Mouse (Mus musculus) frontal cortex, adult (tissue): ENCODE results near the gene Fam20a.
A peak's percentile ranks its signal among the peaks of the same experiment; 100 is the strongest.
"Not testable (repeated sequence)": the region's sequence is repeated elsewhere in the genome, so short reads cannot be mapped to it uniquely, and the experiment has no call there.

ENCODE experiments used
- ATAC-seq: cut with Nextera tagmentation; 2 replicates; pipeline ENCODE4 v1.9.2; 2017; ENCODE audit warnings: mild to moderate bottlenecking, moderate library complexity, mixed read lengths; ENCODE audit not compliant: low TSS enrichment

Gene Fam20a

DNA sequence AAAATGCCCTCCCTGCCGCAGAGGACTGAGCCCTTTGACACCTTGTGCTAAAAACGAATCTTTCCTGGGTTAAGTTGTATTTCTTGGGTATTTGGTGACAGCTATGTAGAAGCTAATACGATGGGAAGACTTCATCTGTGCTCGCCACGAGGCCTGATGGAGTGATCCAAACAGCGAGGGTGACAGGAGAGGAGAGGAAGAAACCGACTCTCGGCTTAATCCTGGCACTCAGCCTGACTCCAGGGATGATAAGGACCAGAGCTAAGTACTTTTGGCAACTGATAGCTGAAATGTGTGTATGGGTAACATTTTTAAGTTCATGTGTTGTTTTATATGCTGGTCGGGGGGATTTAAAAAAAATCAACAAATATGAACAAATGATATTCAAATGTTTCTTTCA lies 41.1 kb downstream of the Fam20a start:
- no peak for ATAC-seq

GRCm38 (mm10) chr11:109678291-109678690 lies 43.8 kb downstream of the Fam20a start:
- no peak for ATAC-seq

GRCm38 (mm10) chr11:109676621-109677373 lies 45.3 kb downstream of the Fam20a start:
- no peak for ATAC-seq

DNA sequence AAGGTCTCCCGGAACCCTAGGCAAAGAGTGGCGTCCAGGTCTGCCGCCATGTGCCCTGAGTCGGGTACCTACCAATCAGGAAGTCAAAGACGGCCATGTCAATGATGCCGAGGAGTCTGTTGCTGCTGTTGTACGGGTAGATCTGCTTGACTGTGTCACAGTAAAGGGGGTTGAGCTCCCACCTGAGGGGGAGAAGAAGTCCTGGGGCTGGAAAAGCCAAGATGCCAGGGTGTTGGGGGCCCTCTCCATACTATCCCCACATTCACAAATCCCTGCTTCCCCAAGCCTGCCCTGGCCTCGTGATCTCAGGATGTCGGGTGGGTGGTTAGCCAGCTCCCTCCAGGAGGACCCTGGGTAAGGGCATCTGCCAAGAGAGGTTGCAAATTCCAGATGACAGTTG lies 46.3 kb downstream of the Fam20a start:
- ATAC-seq = no peak

GRCm38 (mm10) chr11:109675208-109675607 lies 46.9 kb downstream of the Fam20a start:
- no peak for ATAC-seq

GRCm38 (mm10) chr11:109674542-109674941 lies 47.5 kb downstream of the Fam20a start:
- no peak for ATAC-seq

DNA sequence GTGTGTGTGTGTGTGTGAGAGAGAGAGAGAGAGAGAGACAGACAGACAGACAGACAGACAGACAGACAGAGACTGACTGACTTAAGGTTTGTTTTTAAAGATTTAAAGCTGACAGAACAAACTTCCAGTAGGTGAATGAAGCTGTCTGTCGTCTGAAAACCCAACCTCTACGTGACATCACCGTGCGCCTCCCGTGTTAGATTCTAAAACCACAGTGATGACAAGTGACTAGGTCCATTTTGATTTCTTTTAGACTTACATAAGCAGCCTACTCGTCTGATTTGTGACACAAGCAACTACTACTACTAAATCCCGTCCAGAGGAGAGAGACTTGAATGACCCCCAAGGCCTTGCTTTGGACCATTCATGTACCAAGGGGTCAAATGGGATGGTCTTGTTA lies 48.3 kb downstream of the Fam20a start:
- ATAC-seq = no peak

DNA sequence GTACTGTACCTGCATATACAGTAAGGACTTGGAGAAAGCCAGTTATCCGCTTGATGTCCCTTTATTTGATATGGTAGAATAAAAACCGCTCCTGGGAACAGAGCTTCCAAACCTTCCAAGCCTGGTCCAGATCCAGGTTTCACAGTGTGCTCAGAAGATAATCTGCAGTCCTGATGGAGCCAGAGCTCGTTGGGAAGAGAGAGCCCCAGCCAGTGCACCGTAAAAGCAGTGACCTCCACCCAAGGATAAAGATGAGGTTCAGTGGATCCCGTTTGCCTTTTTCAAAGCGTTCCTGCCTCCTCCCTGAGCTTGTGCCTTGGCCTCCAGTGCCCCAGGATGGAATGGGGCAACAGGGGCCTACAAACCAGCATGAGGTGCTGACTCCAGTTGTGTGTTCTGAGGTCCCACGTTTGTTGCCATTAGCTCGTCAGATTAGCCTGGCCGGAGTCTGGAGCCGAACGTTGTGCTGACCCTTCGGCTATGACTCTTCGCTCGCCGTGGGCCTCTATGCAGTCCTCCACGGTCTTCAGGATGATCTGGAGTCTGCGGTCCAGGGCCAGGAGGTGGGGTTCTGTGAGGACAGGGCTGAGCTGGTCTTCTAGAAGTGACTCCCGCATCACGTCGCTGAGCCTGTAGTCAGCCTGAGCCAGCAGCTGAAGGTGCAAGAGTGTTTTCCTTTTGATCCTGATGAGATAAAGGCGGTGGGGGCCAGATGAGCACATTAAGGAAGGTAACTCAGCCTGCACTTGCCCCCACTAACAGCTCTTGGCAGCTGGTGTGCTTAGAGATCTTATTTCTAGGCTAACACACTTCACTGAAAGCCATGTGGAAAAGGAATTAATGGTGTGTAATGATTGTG lies 49.0 kb downstream of the Fam20a start:
- no peak for ATAC-seq

DNA sequence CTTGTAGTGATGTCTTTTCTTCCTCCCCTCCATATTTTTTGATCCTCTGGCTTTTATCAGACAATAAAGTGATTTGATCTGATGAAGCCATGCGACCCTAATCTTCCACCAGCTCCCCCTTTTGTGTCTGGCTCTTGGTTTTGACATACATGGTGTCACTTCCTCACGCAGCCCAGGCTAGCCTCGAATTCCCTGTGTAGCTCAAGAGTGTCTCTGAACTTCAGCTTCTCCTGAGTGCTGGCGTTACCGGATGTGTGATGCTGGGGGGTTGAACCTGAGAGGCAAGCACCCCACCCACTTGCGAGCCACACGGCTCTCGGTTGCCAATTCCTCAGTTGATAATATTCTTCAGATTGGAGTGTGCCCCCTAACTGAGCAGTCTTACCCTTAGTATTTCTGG lies 49.7 kb downstream of the Fam20a start:
- no peak for ATAC-seq

DNA sequence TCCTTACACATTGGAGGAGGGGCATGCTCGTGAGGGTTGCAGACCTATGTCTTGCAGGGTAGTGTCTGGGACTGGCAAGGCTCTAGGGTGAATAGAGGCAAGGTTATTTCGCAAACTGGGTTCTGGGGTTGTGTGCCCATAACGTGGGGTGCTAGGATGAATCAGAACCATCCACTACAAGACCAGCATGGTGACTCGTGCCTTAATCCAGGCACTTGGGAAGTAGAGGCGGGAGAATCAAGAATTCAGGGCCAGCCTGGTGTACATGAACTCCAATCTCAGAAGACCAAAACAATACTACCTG lies 50.1 kb downstream of the Fam20a start:
- ATAC-seq = no peak

DNA sequence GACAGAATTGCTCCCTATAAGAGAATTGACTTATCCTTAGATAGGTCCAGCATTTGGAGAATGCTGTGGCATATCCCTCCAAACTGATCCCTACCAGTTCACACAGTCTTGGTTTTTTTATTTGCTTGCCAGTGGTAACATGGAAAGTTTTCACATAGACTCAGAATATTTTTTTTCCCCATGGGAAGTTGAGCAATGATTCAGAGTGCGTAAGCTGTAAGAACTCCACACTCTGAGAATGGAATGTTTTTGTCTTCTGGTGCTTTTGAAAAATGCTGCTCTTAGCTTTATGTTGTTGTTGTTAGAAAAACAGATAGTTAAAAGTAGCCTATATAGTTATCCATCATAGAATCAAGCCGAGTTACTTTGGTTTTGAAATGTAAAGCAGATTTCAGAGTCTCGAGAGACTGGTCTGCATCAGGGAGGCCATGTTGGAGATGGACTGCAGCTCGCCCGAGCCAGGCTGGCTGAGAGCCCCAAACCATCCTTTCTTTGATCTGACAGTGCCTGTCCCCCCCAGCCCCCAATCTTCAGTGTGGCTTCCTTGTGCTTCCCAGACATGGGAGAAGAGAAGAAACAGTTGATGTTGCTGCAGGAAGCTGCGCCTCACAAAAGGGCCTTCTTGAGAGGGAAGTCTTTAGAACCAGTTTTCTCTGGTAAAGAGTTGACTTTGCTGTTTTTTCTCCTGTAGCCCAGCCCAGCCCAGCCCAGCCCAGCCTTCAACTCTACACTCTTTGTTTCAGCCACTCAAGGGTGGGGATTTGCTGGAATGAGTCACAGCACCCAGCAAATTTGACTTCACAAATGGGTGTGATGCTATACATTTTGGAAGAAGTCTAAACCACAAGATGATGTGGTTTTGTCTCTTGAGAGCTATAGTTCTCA lies 50.7 kb downstream of the Fam20a start:
- no peak for ATAC-seq

GRCm38 (mm10) chr11:109670026-109670916 lies 51.8 kb downstream of the Fam20a start:
- ATAC-seq = peak; percentile 75

DNA sequence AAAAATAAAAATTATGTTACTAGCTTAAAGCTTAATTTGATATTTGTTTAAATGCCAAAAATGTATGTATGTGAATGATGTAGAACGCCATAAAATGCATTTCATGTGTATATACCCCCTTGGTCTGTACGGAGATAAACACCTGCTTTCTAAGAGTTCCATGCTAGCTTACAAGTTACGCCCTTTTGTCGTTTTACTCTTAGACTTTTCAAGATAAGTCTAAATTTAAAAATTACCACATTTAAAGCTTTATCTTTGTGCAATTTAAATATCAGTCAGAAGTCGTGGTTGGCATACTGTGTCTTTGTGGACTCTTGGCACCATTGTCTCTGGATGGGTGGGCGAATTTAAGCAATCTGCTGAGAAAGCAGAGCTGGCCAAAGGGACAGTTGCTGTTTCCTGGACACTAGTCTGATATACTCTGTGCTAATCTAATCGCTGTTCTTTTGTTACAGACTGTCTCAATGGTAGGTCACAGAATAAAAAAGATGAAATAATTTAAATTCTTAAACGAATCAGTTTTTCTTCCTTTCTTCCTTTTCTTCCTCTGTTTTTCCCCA lies 52.9 kb downstream of the Fam20a start:
- no peak for ATAC-seq

DNA sequence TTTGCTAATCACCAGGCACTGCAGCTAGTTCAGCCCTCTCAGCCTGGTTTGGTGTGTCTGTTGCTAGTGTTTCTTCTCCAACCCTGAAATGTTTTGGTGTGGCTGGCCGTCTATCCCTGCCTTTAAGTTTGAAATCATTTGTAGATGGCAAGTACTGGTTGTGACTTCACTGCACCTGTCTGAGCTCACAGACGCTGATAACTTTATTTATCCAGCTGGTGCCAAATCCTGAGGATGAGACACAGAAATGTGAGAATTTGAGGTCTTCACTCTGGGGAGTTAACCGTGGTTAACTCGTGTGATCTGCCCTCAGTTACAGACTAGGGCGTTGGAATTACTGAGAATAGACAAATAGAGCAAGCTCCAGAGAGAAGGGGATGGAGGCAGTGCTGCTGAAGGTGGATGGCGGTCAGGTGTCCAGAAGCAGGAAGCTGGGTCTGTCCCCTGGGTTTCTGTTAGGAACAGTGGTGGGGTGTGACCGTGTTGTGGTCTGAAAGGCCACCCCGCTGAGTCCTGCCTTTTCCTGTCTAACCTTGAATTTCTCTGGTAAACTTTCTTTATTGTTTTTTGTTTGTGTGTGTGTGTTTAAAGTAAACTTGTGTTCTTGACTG lies 53.9 kb downstream of the Fam20a start:
- no peak for ATAC-seq

DNA sequence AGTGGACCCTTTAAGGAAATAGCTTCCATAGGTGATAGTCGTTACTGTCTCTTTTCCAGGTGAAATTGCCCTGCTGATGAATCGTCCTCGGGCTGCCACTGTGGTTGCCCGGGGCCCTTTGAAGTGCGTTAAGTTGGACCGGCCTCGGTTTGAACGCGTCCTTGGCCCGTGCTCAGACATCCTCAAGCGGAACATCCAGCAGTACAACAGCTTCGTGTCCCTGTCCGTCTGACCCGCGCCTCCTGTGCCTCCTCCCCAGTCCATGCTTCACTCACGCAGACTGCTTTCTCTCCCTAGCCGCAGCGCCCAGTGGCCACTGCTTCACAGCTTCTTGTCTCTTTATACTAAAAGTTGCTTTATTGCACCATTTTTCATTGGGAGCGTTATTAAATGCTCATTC lies 54.7 kb downstream of the Fam20a start:
- ATAC-seq = no peak

DNA sequence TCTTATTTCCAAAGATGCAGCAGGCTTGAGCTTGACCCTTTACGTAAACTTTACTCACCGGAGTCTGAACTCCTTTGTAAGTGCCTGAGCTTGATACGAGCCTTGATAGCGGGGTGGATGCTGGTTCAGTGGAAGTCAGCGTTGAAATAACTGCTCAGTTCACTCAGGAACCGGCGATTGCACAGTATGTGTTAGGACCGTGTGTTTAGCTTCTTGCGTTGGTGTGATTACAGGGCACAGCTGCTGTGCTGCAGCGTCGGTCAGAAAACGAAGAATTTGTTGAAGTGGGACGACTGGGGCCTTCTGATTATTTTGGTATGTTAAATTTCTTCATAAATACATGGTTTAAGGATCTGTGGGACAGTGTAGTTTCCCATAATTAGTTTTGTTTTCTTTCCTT lies 55.7 kb downstream of the Fam20a start:
- no peak for ATAC-seq

GRCm38 (mm10) chr11:109665424-109665823 lies 56.7 kb downstream of the Fam20a start:
- ATAC-seq = 0 out of 2 replicates have a peak, but pooled peaks have one; percentile 24

- ATAC-seq = no peak
These were observed 57.8 kb downstream of the Fam20a start for GRCm38 (mm10) chr11:109664293-109664692.

DNA sequence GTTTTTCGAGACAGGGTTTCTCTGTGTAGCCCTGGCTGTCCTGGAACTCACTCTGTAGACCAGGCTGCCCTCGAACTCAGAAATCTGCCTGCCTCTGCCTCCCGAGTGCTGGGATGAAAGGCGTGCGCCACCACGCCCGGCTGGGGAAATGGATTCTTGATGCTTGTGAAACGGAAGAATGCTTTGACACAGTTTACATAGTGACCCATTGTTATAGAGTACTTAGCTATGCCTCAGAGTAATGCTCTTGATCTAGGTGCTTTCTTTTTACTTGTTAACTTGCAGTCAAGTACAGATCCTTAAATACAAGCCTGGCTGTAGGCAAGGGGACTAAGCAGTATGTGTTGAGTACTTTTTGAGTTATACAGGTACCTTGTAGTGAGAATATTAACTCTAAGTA lies 61.6 kb downstream of the Fam20a start:
- ATAC-seq = not testable (repeated sequence)

DNA sequence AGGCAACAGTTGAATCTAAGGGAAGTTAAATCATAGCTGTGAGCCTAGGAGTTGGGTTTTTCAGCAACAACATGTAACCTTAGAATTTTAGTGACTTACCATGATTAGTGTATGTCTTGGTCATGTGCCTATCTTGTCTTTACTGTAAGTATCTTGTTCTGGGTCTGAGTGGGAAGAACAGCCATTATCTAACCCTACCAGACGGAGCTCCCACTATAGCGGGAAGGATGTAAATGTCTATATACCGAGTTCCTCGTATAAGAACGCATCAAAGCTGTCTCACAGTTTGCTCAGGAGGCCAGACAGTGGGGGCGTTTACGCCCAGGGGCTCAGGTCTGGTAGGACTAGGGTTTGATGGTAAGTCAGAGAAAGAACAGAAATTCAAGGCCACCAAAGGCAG lies 65.8 kb downstream of the Fam20a start:
- ATAC-seq = no peak

DNA sequence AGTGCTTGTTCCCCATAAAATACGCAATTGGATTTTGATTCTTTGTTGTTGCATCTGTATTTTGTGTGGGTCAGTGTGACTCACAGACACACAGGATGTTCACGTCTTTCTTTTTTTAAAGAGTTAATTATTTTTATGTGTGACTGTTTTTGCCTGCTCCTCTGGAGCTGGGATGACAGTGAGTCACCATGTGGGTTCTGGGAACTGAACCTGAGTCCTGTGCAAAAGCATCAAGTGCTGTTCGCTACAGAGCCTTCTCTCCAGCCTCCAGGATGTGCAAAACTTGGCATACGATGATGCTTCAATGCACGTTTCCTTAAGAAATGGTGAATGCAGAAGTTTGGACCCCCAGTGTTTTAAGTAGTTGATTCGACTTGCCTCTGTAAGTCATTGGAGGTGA lies 67.5 kb downstream of the Fam20a start:
- no peak for ATAC-seq
